16 mouse cellular contexts compared by ENCODE assay signal in genomic region chr8:10911371-10911770, GRCm38 (mm10).
DNase-seq lines count a peak whose midpoint lies in the region; ATAC-seq lines count a peak whose summit lies in the region.
"Had no signal": no experiment of that assay in that cellular context is flagged by ENCODE, and none has a peak within 500 bp of the region (broad histone marks: within the 10 kb centered on the region; RNA-seq: fewer than 3 reads in every experiment).

No protein-coding gene starts in this region.

- H3K9me3 ChIP-seq in intestine, embryonic 14.5 days (ENCODE audit: control insufficient read depth, low read length): no peaks in the 10 kb centered on the region
- no peaks in the 10 kb centered on the region for H3K9me3 ChIP-seq in intestine, embryonic 15.5 days
- H3K9me3 ChIP-seq in lung, embryonic 16.5 days (ENCODE audit: control insufficient read depth, low read length): no peaks in the 10 kb centered on the region
- H3K9me3 ChIP-seq: forebrain, embryonic 10.5 days; limb, embryonic 15.5 days; neural tube, embryonic 12.5 days had no signal

- no peak overlapping the region for H3K27ac ChIP-seq in intestine, embryonic 14.5 days (ENCODE audit: low read depth)
- H3K27ac ChIP-seq in intestine, embryonic 15.5 days: no peak overlapping the region
- peak overlapping the region; percentile 71 for H3K27ac ChIP-seq in lung, embryonic 16.5 days (ENCODE audit: low read length)
- H3K27ac ChIP-seq: limb, embryonic 15.5 days; macrophage; neural tube, embryonic 12.5 days; stomach, postnatal 0 days had no signal

- no peak overlapping the region for H3K4me2 ChIP-seq in intestine, embryonic 14.5 days (ENCODE audit: low read length)
- no peak overlapping the region for H3K4me2 ChIP-seq in intestine, embryonic 15.5 days (replicated peaks)
- H3K4me2 ChIP-seq in lung, embryonic 16.5 days (ENCODE audit: low read depth, low read length): no peak overlapping the region
- H3K4me2 ChIP-seq: limb, embryonic 15.5 days; neural tube, embryonic 12.5 days had no signal

- peak; percentile 56 for DNase-seq in adrenal gland, adult 2 months
- no peak for DNase-seq in adrenal gland, postnatal 25 days
- DNase-seq in intestine, embryonic 14.5 days (ENCODE audit: low spot score): peak; percentile 44
- DNase-seq in lung, postnatal 14 days: no peak
- peak; percentile 44 for DNase-seq in kidney, postnatal 10 days
- no peak for DNase-seq in thymus, adult 18-20 months
- DNase-seq: cerebellum, adult 2 months; right cerebral cortex, postnatal 14 days; thymus, postnatal 36 days had no signal

- WGBS in intestine, embryonic 14.5 days: 88% methylated on average over 4 of the region's 4 CpGs
- WGBS in intestine, embryonic 15.5 days: 88% methylated on average over 4 of the region's 4 CpGs
- WGBS in lung, embryonic 16.5 days: 67% methylated on average over 4 of the region's 4 CpGs

- H3K4me3 ChIP-seq in intestine, embryonic 14.5 days (ENCODE audit: low read depth, low read length): no peak overlapping the region
- H3K4me3 ChIP-seq in intestine, embryonic 15.5 days (replicated peaks): no peak overlapping the region
- H3K4me3 ChIP-seq in lung, embryonic 16.5 days (ENCODE audit: low read length): no peak overlapping the region
- H3K4me3 ChIP-seq: forebrain, embryonic 10.5 days; limb, embryonic 15.5 days; neural tube, embryonic 12.5 days had no signal

- no peak overlapping the region for H3K9ac ChIP-seq in intestine, embryonic 14.5 days (ENCODE audit: low read length)
- H3K9ac ChIP-seq in intestine, embryonic 15.5 days: no peak overlapping the region
- H3K9ac ChIP-seq in lung, embryonic 16.5 days (ENCODE audit: low read length): no peak overlapping the region
- H3K9ac ChIP-seq: limb, embryonic 15.5 days; neural tube, embryonic 12.5 days had no signal

- H3K36me3 ChIP-seq in intestine, embryonic 14.5 days (ENCODE audit: control insufficient read depth, insufficient read depth, low read length): no peaks in the 10 kb centered on the region
- H3K36me3 ChIP-seq in intestine, embryonic 15.5 days: no peaks in the 10 kb centered on the region
- H3K36me3 ChIP-seq in lung, embryonic 16.5 days (ENCODE audit: control insufficient read depth, insufficient read depth, low read length): no peaks in the 10 kb centered on the region
- H3K36me3 ChIP-seq: forebrain, embryonic 10.5 days; limb, embryonic 15.5 days; neural tube, embryonic 12.5 days had no signal

- peaks cover 4% of the 10 kb centered on the region; the same call in 1 of the 2 replicates for H3K4me1 ChIP-seq in intestine, embryonic 14.5 days (replicated peaks; ENCODE audit: control insufficient read depth, insufficient read depth, low read length)
- peaks cover 15% of the 10 kb centered on the region; the same call in 1 of the 2 replicates for H3K4me1 ChIP-seq in intestine, embryonic 15.5 days (replicated peaks)
- H3K4me1 ChIP-seq in lung, embryonic 16.5 days (replicated peaks; ENCODE audit: control insufficient read depth, insufficient read depth, low read length): peaks cover 16% of the 10 kb centered on the region
- H3K4me1 ChIP-seq: limb, embryonic 15.5 days; neural tube, embryonic 12.5 days had no signal

- no peaks in the 10 kb centered on the region for H3K27me3 ChIP-seq in intestine, embryonic 14.5 days (replicated peaks; ENCODE audit: control insufficient read depth, insufficient read depth, low read length)
- no peaks in the 10 kb centered on the region for H3K27me3 ChIP-seq in intestine, embryonic 15.5 days (replicated peaks)
- H3K27me3 ChIP-seq in lung, embryonic 16.5 days (ENCODE audit: control insufficient read depth, insufficient read depth, low read depth, low read length): peaks cover 9% of the 10 kb centered on the region; the same call in 1 of the 2 replicates
- H3K27me3 ChIP-seq: limb, embryonic 15.5 days; neural tube, embryonic 12.5 days had no signal

- ATAC-seq in intestine, embryonic 14.5 days (replicated peaks; ENCODE audit: low FRiP score, low TSS enrichment, low read depth): no peak
- ATAC-seq in intestine, embryonic 15.5 days: no peak
- ATAC-seq in lung, embryonic 16.5 days (ENCODE audit: low read depth): no peak

Comparison
In these comparisons a context has a peak if more than half of its experiments do, and no peak if none do; other contexts are left out.
1. DNase-seq: peak in adrenal gland, adult 2 months (single experiment), intestine, embryonic 14.5 days (single experiment) and kidney, postnatal 10 days (single experiment); none in adrenal gland, postnatal 25 days (single experiment), lung, postnatal 14 days (single experiment) and thymus, adult 18-20 months (0 of 2).